Mouse (Mus musculus): ENCODE results near the gene Tanc2.

DNA sequence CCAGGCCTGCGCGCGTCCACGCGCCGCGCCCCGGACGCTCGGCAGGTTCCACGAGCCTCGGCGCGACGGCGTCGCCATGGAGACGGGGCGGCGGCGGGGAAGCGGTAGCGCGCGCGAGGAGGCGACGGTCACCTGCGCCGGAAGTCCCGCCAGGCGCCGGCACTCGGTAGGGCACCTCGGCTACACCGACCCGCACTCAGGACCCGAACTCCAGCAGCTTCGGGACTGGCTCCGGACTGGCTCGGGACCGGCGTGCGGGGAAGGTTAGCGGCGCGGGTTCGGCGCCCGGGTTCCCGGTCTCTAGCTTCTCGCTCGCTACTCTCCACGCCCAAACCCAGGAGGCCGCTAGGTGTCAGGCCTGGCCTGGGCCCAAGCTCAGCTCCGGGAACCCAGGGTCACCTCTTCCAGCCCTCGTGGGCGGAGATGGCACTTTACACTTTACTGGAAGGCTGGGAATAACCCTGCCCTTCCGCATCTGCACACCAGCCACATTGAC, 354.4 kb downstream of the Tanc2 start:
- TF ChIP-seq CTCF (IDR thresholded peaks at IDR 0.05; ENCODE audit: low read depth) (peak; percentile 76), EP300 (IDR thresholded peaks at IDR 0.05; ENCODE audit: low read depth) (no peak)

Measured in liver, embryonic 14.5 days (tissue).